ENCODE assay signal across 11 mouse cellular contexts in the genomic region with DNA sequence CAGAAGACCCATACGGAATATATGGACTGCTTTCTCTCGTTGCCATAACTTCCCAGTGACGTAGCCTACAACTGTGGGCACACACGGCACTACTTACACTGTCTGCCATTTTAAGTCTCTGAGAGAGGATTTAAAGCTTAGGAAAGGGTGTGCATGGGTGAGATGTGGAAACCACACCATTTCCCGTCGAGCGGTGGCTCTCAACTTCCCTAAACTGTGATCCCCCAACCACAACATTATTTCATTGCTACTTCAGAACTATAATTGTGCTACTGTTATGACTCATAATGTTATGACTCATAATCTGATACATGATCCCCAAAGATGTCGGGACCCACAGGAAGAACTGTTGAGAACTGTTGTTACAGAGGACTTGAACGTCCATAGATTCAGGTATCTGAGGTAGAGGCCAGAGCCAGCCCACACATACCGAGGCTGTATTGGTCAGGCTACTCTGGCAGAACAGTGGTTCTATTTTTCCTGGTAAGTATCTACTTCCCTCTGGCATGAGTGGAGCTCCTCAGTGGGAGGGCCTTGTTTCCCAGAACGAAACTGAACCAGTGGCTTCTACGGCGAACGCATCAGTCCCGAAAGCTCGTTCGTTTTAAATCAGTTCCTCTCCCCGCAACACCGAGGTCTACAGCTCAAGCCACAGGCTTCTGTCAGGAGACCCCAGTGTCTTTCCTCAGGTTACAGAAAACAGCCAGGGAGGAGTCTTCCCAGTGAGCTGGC. TPM values are rescaled to one million over a fixed set of nuclear protein-coding genes. Genes with fewer than 3 reads are reported as not detected.
DNase-seq lines count a peak whose midpoint lies in the region; ATAC-seq and TF ChIP-seq lines count a peak whose summit lies in the region.
"Had no signal": no experiment of that assay in that cellular context is flagged by ENCODE, and none has a peak within 500 bp of the region (broad histone marks: within the 10 kb centered on the region; RNA-seq: fewer than 3 reads in every experiment).

No protein-coding gene starts in this region.

- H3K36me3 ChIP-seq in spleen, adult 2 months (ENCODE audit: control insufficient read depth, insufficient read depth, low read length) = no peaks in the 10 kb centered on the region
- no peaks in the 10 kb centered on the region for H3K36me3 ChIP-seq in G1E (replicated peaks)
- no peaks in the 10 kb centered on the region for H3K36me3 ChIP-seq in liver, embryonic 16.5 days (ENCODE audit: control insufficient read depth, insufficient read depth)
- no peaks in the 10 kb centered on the region for H3K36me3 ChIP-seq in splenic B cell, adult 2 months (ENCODE audit: control insufficient read depth, insufficient read depth, low read length, poor library complexity, severe bottlenecking)
- H3K36me3 ChIP-seq in midbrain, embryonic 13.5 days = no peaks in the 10 kb centered on the region
- H3K36me3 ChIP-seq: embryonic facial prominence, embryonic 15.5 days; midbrain, embryonic 15.5 days had no signal

- peaks cover 11% of the 10 kb centered on the region; the same call in 1 of the 2 replicates for H3K4me1 ChIP-seq in spleen, adult 2 months (ENCODE audit: control insufficient read depth, insufficient read depth, insufficient read length)
- peaks cover 6% of the 10 kb centered on the region; the same call in 1 of the 2 replicates for H3K4me1 ChIP-seq in G1E (ENCODE audit: insufficient read depth, low read depth, low read length)
- H3K4me1 ChIP-seq in liver, embryonic 16.5 days (ENCODE audit: control insufficient read depth, low read depth, low read length) = no peaks in the 10 kb centered on the region
- no peaks in the 10 kb centered on the region for H3K4me1 ChIP-seq in midbrain, embryonic 13.5 days (replicated peaks)
- H3K4me1 ChIP-seq: embryonic facial prominence, embryonic 15.5 days; midbrain, embryonic 15.5 days had no signal

- TF ChIP-seq POLR2A in spleen, adult 2 months (IDR thresholded peaks at IDR 0.05; ENCODE audit: low read depth, low read length) = no peak

- no peak overlapping the region for H3K9ac ChIP-seq in liver, embryonic 16.5 days (ENCODE audit: low read depth, low read length)
- no peak overlapping the region for H3K9ac ChIP-seq in midbrain, embryonic 13.5 days (replicated peaks)
- H3K9ac ChIP-seq: embryonic facial prominence, embryonic 15.5 days; midbrain, embryonic 15.5 days had no signal

- peak overlapping the region; percentile 34 for H3K4me3 ChIP-seq in spleen, adult 2 months (ENCODE audit: extremely low read depth, insufficient read depth, insufficient read length)
- no peak overlapping the region for H3K4me3 ChIP-seq in G1E (ENCODE audit: low read depth, low read length)
- peak overlapping the region; percentile 11; the same call in 1 of the 2 replicates for H3K4me3 ChIP-seq in liver, embryonic 16.5 days (ENCODE audit: low read depth, low read length)
- H3K4me3 ChIP-seq in midbrain, embryonic 13.5 days (replicated peaks) = no peak overlapping the region
- H3K4me3 ChIP-seq: embryonic facial prominence, embryonic 15.5 days; midbrain, embryonic 15.5 days had no signal

- DNase-seq in spleen, adult 2 months (ENCODE audit: low read depth in 1 of 2, low spot score in 2 of 2) = peak; percentile 36 to 69
- DNase-seq in spleen, adult 12 weeks (ENCODE audit: low spot score) = no peak
- no peak for DNase-seq in G1E (ENCODE audit: low spot score)
- peak; percentile 81 for DNase-seq in splenic B cell, adult 2 months (ENCODE audit: low read depth, low spot score)
- no peak for DNase-seq in cerebellum, postnatal 14 days
- no peak for DNase-seq in left cerebral cortex, adult 11 months (ENCODE audit: low spot score)
- DNase-seq: heart, postnatal 36 days had no signal

- peak overlapping the region; percentile 23 for H3K27ac ChIP-seq in spleen, adult 2 months (ENCODE audit: insufficient read depth, low read length)
- H3K27ac ChIP-seq in liver, embryonic 16.5 days (ENCODE audit: low read length) = 0 out of 2 replicates have a peak overlapping the region, but pooled peaks have one; percentile 26
- H3K27ac ChIP-seq in midbrain, embryonic 13.5 days = no peak overlapping the region
- H3K27ac ChIP-seq: embryonic facial prominence, embryonic 15.5 days; midbrain, embryonic 15.5 days had no signal

- 14% methylated on average over 19 of the region's 19 CpGs for WGBS in spleen, adult 2 months
- 29% methylated on average over 19 of the region's 19 CpGs for WGBS in liver, embryonic 16.5 days (ENCODE audit: insufficient replicate concordance)
- WGBS in midbrain, embryonic 13.5 days = 93% methylated on average over 19 of the region's 19 CpGs

- no peak for TF ChIP-seq CTCF in spleen, adult 2 months (IDR thresholded peaks at IDR 0.05; ENCODE audit: extremely low read depth, insufficient read depth, insufficient read length, insufficient replicate concordance)
- no peak for TF ChIP-seq CTCF in G1E (IDR thresholded peaks at IDR 0.05; ENCODE audit: low read depth, low read length)

- no peaks in the 10 kb centered on the region for H3K27me3 ChIP-seq in spleen, adult 2 months (ENCODE audit: control insufficient read depth, insufficient read depth, low read length)
- peaks cover 3% of the 10 kb centered on the region for H3K27me3 ChIP-seq in G1E (ENCODE audit: insufficient read depth, low read length)
- no peaks in the 10 kb centered on the region for H3K27me3 ChIP-seq in liver, embryonic 16.5 days (ENCODE audit: control insufficient read depth, insufficient read depth, low read depth, low read length)
- H3K27me3 ChIP-seq in splenic B cell, adult 2 months (ENCODE audit: control insufficient read depth, insufficient read depth, low read length, poor library complexity, severe bottlenecking) = no peaks in the 10 kb centered on the region
- H3K27me3 ChIP-seq in midbrain, embryonic 13.5 days = no peaks in the 10 kb centered on the region
- H3K27me3 ChIP-seq: embryonic facial prominence, embryonic 15.5 days; midbrain, embryonic 15.5 days had no signal

- H3K4me2 ChIP-seq in liver, embryonic 16.5 days (ENCODE audit: low read depth, low read length) = peak overlapping the region; percentile 22; the same call in 1 of the 2 replicates
- H3K4me2 ChIP-seq in midbrain, embryonic 13.5 days (replicated peaks) = no peak overlapping the region
- H3K4me2 ChIP-seq: embryonic facial prominence, embryonic 15.5 days; midbrain, embryonic 15.5 days had no signal

- peak; percentile 15; the same call in 1 of the 2 replicates for ATAC-seq in G1E (ENCODE audit: extremely low read depth, insufficient number of reproducible peaks, low FRiP score, poor library complexity, severe bottlenecking)
- no peak for ATAC-seq in liver, embryonic 16.5 days (ENCODE audit: low read depth)
- ATAC-seq in midbrain, embryonic 13.5 days = no peak
- ATAC-seq: midbrain, embryonic 15.5 days had no signal

- no peaks in the 10 kb centered on the region for H3K9me3 ChIP-seq in G1E (replicated peaks)
- no peaks in the 10 kb centered on the region for H3K9me3 ChIP-seq in liver, embryonic 16.5 days (replicated peaks; ENCODE audit: control insufficient read depth, low read length)
- no peaks in the 10 kb centered on the region for H3K9me3 ChIP-seq in midbrain, embryonic 13.5 days
- H3K9me3 ChIP-seq: embryonic facial prominence, embryonic 15.5 days; midbrain, embryonic 15.5 days had no signal

RNA-seq across cellular contexts. Expression of gene Trpm1, which starts 12.2 kb away (rescaled TPM):
- 0.34 and 0.97 TPM in 2 replicates for polyA plus RNA-seq in spleen, adult 2 months (2012; rRNA removed)
- total RNA-seq in G1E (2014; fragmentation: Nextera tagmentation) = not detected in 2 replicates
- 0.55 and 0.64 TPM in 2 replicates for total RNA-seq in G1E (2017)
- not detected in 2 replicates for polyA plus RNA-seq in G1E (2012)
- not detected in 2 replicates for polyA plus RNA-seq in liver, embryonic 16.5 days (2015; fragmentation: Nextera tagmentation; extraction: Ambion mirVana)
- 0.47 and 0.49 TPM in 2 replicates for polyA plus RNA-seq in midbrain, embryonic 13.5 days (2015; fragmentation: Nextera tagmentation; extraction: Ambion mirVana)

Comparison
In these comparisons a context has a peak if more than half of its experiments do, and no peak if none do; other contexts are left out.
1. DNase-seq: peak in spleen, adult 2 months (2 of 2) and splenic B cell, adult 2 months (single experiment); none in spleen, adult 12 weeks (single experiment), G1E (single experiment), cerebellum, postnatal 14 days (0 of 2) and left cerebral cortex, adult 11 months (single experiment).
2. H3K4me3 ChIP-seq: peak in spleen, adult 2 months (single experiment) and liver, embryonic 16.5 days (single experiment); none in G1E (single experiment) and midbrain, embryonic 13.5 days (single experiment).